Mouse (Mus musculus): ENCODE data around the gene Zfp979.
"Not testable (repeated sequence)": the region's sequence is repeated elsewhere in the genome, so short reads cannot be mapped to it uniquely, and the experiment has no call there.

Gene Zfp979

DNA sequence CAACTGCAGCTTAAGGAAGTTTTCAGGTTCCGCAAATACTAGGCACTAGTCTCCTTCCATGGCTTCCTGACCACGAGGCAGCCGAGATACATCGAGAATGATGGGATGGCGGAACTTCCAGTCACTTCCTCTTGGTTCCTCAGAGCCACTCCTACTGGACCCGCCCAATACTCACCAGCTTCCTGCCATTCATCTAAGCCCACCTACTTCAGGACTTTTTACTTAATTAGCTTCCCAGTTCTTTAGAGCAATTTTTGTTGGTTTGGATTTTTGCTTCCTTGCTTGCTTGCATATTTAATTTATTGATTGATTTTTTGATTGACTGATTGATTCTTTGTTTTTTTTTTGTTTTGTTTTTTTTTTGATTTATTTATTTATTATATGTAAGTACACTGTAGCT, at the start of gene Zfp979:
Zfp979 (minus strand) TSS at position 101 of the 400 bp plus-strand sequence.
- DNase-seq, result not testable (repeated sequence)

DNA sequence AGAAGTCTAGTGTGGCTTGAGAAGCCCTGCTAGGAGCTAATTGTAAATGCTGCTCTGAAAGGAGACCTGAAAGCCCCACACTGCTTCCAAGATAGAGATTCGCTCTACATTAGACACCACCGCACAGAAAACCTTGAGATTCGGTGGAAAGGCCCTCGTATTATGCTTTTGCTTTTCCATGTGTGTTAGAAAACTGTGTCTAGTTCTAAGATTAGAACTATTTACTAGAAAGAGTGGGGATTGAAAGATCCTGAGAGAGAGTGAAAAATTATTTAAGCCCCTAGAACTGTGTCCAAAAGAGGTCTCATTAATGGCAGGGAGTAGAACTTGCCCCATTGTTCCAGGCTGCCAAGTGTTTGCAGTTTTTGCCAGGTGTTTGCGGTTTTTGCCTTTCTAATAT, 12.9 kb upstream of the Zfp979 start:
- not testable (repeated sequence) for DNase-seq

GRCm38 (mm10) chr4:147647407-147647806, 5.1 kb upstream of the Zfp979 start:
- DNase-seq, result not testable (repeated sequence)

DNA sequence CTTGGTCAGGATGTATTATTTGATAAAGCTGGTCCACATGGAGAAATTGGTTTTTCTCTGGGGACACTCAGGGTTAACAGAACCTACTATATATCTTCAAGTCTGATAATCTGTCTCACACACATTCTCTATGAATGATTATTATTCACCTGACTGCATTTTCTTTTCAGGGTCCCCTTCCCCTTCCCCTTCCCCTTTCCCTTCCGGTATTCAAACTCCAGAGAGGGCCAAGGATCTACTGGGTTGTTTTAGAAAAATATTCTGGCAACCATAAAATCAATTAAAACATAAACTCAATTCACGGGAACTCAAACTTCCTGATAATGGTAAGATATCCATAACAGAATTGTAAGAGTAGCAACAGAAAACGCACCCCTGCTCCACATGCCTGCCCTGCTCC, 381 bp downstream of the Zfp979 start:
- not testable (repeated sequence) for DNase-seq

DNA sequence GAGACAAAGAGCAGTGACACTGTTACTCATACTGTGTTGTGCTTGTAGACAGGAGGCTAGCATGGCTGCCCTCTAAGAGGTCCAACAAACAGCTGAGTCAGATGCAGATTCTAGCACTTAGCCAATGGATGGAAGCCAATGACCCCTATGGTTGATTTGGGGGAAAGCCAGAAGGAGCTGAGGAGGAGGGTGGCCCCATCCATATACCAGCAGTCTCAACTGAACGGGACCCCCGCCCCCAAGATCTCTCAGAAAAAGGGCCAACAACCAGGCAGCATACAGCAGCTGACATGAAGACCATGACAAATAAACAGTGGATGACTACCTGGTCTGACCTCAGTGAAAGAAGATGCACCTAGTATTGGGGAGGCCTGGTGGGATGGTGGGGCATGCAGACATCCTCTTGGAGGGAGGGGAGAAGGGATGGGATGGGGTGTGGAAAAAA, 8.5 kb downstream of the Zfp979 start:
- not testable (repeated sequence) for DNase-seq

DNA sequence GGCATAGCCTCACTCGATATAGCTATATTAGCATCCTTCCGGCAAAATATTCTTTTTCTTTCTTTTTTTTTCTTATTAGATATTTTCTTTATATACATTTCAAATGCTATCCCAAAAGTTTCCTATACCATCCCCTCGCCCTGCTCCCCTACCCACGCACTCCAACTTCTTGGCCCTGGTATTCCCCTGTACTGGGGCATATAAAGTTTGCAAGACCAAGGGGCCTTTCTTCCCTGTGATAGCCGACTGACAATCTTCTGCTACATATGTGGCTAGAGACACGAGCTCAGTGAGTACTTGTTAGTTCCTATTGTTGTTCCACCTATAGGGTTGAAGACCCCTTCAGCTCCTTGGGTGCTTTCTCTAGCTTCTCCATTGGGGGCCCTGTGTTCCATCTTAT, 35.8 kb downstream of the Zfp979 start:
- DNase-seq, result not testable (repeated sequence)

DNA sequence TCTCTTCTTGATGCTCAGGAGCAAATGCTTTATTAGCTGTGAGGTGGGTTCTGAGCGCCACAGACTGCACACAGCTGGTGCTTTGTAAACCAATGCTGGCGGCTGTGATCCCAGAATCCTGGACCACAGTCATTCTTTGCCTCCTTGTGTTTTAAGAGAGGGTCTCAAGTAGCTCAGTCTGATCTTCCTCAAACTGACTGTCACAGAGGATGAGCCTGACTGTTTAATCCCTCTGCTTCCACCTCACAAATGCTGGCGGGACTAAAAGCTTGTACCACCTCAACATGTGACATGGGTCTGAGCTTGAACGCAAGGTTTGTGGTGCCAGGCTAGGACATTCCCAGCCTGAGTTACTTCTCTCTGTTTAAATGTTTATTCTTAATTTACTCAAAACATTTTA, 36.8 kb downstream of the Zfp979 start:
- no peak for DNase-seq

DNA sequence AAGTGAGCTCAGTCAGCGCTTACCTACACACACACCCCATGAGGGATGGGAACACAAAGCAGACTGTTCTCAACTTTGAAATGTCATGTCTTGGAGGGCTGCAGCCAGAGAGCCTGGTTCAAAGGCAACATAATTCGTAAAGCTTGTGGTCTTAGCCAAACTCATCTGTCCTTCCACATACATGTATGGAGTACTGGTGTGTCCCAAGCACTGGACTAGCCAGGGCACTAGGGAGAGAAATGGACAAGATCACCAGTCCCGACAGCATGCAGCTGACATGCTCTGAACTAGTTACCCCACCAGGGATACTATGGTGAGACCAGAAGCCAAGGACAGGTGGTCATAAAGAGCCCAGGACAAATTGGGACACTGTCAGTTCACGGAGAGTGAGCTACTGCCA, 38.5 kb downstream of the Zfp979 start:
- no peak for DNase-seq

DNA sequence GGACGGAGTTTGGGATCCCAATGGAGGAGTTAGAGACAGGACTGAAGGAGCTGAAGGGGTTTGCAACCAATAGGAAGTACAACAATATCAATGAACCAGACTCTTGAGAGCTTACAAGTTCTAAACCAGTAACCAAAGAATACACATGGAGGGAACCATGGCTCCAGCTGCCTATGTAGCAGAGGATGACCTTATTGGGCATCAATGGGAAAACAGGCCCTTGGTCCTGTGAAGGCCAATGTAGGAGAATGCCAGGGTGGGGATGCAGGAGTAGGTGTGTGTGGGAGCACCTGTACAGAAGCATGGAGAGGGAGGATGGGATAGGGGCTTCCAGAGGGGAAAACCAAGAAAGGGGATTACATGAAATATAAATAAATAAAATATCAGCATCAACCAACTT, 40.4 kb downstream of the Zfp979 start:
- DNase-seq, result no peak

DNA sequence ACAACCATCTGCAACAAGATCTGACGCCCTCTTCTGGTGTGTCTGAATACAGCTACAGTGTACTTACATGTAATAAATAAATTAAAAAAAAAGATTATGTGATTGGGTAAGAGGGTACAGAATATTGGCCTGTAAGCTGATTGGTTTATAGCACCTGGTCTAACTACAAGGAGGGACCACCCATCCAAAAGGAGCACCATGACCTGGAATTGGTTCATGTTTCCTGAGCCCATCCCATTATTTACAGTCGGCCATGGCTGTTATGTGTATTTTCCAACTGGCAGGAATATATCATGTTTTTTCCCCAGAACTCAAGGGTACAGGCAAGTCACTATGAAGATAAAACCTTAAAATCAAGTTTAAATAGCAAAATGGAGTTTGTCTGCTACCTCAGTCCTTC, 43.5 kb downstream of the Zfp979 start:
- DNase-seq, result no peak

DNA sequence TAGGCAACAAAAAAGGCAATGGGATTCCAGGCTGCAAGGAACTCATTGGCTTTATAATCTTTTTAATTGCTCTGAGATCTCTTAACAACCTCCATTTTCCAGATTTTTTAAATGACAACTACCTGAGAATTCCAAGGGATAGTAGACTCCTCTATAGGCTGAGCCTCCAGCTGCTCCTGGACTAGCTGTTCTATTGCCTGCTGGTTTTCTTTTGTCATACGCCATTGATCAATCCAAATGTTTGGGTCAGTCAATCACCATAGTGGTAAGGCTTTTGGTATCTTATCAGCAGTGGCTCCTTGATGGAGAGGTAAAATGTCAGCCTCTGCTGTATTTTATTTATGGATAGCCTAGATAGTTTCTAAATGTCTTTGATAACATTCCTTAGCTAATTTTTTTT, 44.6 kb downstream of the Zfp979 start:
- DNase-seq, result no peak

GRCm38 (mm10) chr4:147594630-147595029, 47.7 kb downstream of the Zfp979 start:
- DNase-seq, result not testable (repeated sequence)

GRCm38 (mm10) chr4:147586511-147587473, 55.5 kb downstream of the Zfp979 start:
- DNase-seq, result no peak

DNA sequence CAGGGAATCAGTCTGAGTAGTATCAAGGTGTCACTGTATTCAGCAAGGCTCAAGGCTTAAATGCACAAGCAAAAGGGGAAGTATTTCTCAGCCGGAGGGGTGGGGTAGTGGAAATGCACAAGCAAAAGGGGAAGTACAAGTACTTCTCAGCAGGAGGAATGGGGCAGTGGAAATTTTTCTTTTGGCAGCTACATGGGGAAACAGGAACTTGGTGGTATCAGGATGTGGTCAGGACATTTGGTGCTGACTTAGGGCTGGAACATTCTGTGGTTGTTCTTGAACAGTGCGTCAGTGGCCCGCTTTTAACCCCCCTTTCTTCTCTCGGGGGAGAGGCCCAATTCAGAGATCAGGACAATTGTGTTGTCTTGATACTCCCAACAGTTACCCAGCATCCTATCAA, 62.9 kb downstream of the Zfp979 start:
- not testable (repeated sequence) for DNase-seq

DNA sequence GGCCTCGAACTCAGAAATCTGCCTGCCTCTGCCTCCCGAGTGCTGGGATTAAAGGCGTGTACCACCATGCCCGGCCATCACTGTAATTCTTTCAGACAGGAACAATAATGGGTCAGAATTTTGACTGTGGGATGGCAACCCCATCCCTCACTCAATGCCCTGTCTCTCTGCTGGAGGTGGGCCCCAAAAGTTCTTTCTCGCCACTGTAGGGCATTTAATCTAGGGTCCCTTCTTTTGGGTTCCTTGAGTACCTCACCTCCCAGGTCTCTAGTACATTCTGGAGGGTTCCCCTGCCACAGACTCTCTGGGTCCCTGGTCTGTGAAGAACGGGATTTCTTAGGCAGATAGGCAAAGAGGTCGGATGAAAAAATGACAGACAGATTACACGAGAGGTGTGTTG, 71.2 kb downstream of the Zfp979 start:
- not testable (repeated sequence) for DNase-seq

DNA sequence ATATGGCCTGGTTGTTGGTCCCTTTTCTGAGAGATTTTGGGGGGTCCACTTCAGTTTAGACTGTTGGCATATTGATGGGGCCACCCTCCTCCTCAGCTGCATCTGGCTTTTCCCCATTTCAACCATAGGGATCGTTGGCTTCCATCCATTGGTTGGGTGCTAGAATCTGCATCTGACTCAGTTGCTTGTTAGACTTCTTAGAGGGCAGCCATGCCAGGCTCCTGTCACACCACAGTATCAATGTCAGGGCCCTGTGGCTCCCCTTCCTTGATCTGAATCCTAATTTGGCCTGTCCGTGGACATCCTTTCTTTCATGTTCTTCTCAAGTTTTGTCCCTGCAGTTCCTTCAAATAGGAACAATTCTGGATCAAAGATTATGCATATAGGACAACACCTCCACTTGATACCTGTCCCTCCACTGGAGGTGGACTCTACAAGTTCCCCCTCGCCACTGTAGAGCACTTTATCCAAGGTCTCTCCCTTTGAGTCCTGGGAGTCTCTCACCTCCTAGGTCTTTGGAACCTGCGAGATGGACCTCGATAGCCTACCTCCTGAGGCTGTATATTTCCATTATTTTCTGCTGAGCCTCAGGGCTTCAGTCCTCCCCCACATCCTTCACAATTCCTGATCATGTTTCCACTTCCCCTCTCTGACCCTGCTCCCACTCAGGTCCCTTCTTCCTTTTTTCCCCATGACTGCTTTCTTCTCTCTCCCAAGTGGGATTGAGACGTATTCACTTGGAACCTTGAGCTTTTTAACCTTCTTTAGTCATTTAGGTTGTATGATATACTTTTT, 76.7 kb downstream of the Zfp979 start:
- DNase-seq, result no peak
